Comparison of ENCODE assay signal across 10 mouse cellular contexts in the genomic region with DNA sequence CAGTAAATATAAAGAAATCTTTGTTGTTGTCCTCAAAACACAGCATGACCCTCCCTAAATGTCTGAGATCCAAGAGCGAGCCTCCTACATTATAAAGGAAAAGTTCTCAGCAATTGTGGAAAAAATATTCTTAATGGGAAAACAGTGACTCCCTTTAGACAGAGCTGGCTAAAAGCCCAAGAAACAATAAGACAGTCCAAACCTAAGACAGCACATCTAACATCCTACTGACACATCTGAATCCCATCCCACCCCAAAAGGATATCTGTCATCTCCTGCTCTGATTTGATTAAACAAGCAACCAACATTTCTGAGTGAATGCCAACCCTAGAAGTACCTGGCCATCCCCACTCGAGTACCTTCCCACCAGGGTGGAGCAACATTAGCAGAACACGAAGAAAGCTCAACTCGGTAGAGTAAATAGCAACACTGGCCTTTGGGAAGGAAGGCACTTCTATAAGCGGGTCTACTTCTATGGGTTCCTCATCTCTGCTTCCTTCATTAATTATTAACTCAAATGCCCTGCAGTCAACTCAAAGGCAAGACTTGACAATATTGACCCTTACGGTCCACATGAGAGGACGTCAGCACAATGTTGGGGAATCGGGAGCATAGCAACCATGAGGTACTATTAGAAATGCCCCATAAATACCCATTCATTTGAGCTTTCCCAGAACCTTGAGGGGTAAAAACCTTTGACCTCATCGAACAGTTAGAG. TPM values are rescaled to one million over a fixed set of nuclear protein-coding genes. Genes with fewer than 3 reads are reported as not detected.
DNase-seq lines count a peak whose midpoint lies in the region; ATAC-seq and TF ChIP-seq lines count a peak whose summit lies in the region.
"Had no signal": no experiment of that assay in that cellular context is flagged by ENCODE, and none has a peak within 500 bp of the region (broad histone marks: within the 10 kb centered on the region; RNA-seq: fewer than 3 reads in every experiment).

No protein-coding gene starts in this region.

- H3K4me2 ChIP-seq in kidney, embryonic 15.5 days: peak overlapping the region; percentile 31; the same call in 1 of the 2 replicates
- H3K4me2 ChIP-seq in hindbrain, postnatal 0 days (ENCODE audit: low read depth, low read length): no peak overlapping the region
- H3K4me2 ChIP-seq in liver, postnatal 0 days (ENCODE audit: low read depth, low read length): peak overlapping the region; percentile 49
- H3K4me2 ChIP-seq: midbrain, embryonic 13.5 days had no signal

- H3K27ac ChIP-seq in kidney, embryonic 15.5 days: peak overlapping the region; percentile 89
- peak overlapping the region; percentile 85 for H3K27ac ChIP-seq in embryonic fibroblast, embryonic 13.5 days (ENCODE audit: insufficient read depth, low read length)
- H3K27ac ChIP-seq in hindbrain, postnatal 0 days: 0 out of 2 replicates have a peak overlapping the region, but pooled peaks have one; percentile 16
- H3K27ac ChIP-seq in liver, postnatal 0 days (ENCODE audit: low read depth): peak overlapping the region; percentile 89
- H3K27ac ChIP-seq: midbrain, embryonic 13.5 days had no signal

- peaks cover 6% of the 10 kb centered on the region; the same call in 1 of the 2 replicates for H3K36me3 ChIP-seq in kidney, embryonic 15.5 days
- H3K36me3 ChIP-seq in hindbrain, postnatal 0 days (ENCODE audit: insufficient read depth, low read length): no peaks in the 10 kb centered on the region; the same call in 1 of the 2 replicates
- H3K36me3 ChIP-seq in liver, postnatal 0 days (replicated peaks; ENCODE audit: insufficient read depth, low read length): no peaks in the 10 kb centered on the region

- WGBS in kidney, embryonic 15.5 days: 62% methylated on average over 9 of the region's 9 CpGs
- 75% methylated on average over 9 of the region's 9 CpGs for WGBS in hindbrain, postnatal 0 days
- 65% methylated on average over 9 of the region's 9 CpGs for WGBS in liver, postnatal 0 days (ENCODE audit: insufficient replicate concordance)

- no peak for TF ChIP-seq POLR2A in embryonic fibroblast, embryonic 13.5 days (IDR thresholded peaks at IDR 0.05; ENCODE audit: low read depth, low read length)

- TF ChIP-seq CTCF in embryonic fibroblast, embryonic 13.5 days (IDR thresholded peaks at IDR 0.05; ENCODE audit: borderline replicate concordance, insufficient read depth, low read length): no peak
- no peak for TF ChIP-seq CTCF in hindbrain, postnatal 0 days (IDR thresholded peaks at IDR 0.05; ENCODE audit: low read depth)
- no peak for TF ChIP-seq CTCF in liver, postnatal 0 days (IDR thresholded peaks at IDR 0.05; ENCODE audit: low read depth)

- no peak for DNase-seq in kidney, postnatal 36 days
- no peak for DNase-seq in hindbrain, postnatal 0 days (ENCODE audit: low spot score)
- DNase-seq in liver, postnatal 0 days: no peak
- DNase-seq in spleen, postnatal 10 days (ENCODE audit: low spot score in 2 of 2): no peak
- DNase-seq in thymus, adult 18-20 months: no peak
- DNase-seq: cerebellum, postnatal 10 days had no signal

- no peaks in the 10 kb centered on the region for H3K9me3 ChIP-seq in kidney, embryonic 15.5 days (replicated peaks)
- H3K9me3 ChIP-seq in hindbrain, postnatal 0 days (ENCODE audit: low read length): no peaks in the 10 kb centered on the region
- no peaks in the 10 kb centered on the region for H3K9me3 ChIP-seq in liver, postnatal 0 days (ENCODE audit: low read length)
- H3K9me3 ChIP-seq: G1E; midbrain, embryonic 13.5 days had no signal

- 0 out of 2 replicates have a peak, but pooled peaks have one; percentile 22 for TF ChIP-seq EP300 in liver, postnatal 0 days (IDR thresholded peaks at IDR 0.05; ENCODE audit: low read depth)

- no peaks in the 10 kb centered on the region for H3K27me3 ChIP-seq in kidney, embryonic 15.5 days
- no peaks in the 10 kb centered on the region for H3K27me3 ChIP-seq in hindbrain, postnatal 0 days (ENCODE audit: insufficient read depth, low read length)
- no peaks in the 10 kb centered on the region for H3K27me3 ChIP-seq in liver, postnatal 0 days (ENCODE audit: insufficient read depth, low read length)

- no peak for ATAC-seq in kidney, embryonic 15.5 days (replicated peaks; ENCODE audit: low FRiP score)
- no peak for ATAC-seq in hindbrain, postnatal 0 days
- ATAC-seq in liver, postnatal 0 days: peak; percentile 79
- ATAC-seq: midbrain, embryonic 13.5 days had no signal

- H3K9ac ChIP-seq in kidney, embryonic 15.5 days: no peak overlapping the region
- H3K9ac ChIP-seq in hindbrain, postnatal 0 days (replicated peaks; ENCODE audit: low read length): no peak overlapping the region
- H3K9ac ChIP-seq in liver, postnatal 0 days (replicated peaks): no peak overlapping the region
- H3K9ac ChIP-seq: midbrain, embryonic 13.5 days had no signal

- no peak overlapping the region for H3K4me3 ChIP-seq in kidney, embryonic 15.5 days (replicated peaks)
- no peak overlapping the region for H3K4me3 ChIP-seq in embryonic fibroblast, embryonic 13.5 days (ENCODE audit: insufficient read depth, low read length)
- H3K4me3 ChIP-seq in hindbrain, postnatal 0 days (ENCODE audit: low read length): no peak overlapping the region
- no peak overlapping the region for H3K4me3 ChIP-seq in liver, postnatal 0 days (ENCODE audit: low read depth, low read length)
- H3K4me3 ChIP-seq: midbrain, embryonic 13.5 days had no signal

- H3K4me1 ChIP-seq in kidney, embryonic 15.5 days: peaks cover 81% of the 10 kb centered on the region
- peaks cover 31% of the 10 kb centered on the region for H3K4me1 ChIP-seq in embryonic fibroblast, embryonic 13.5 days (ENCODE audit: control insufficient read depth, insufficient read depth, low read length)
- H3K4me1 ChIP-seq in hindbrain, postnatal 0 days (ENCODE audit: insufficient read depth, low read length): peaks cover 8% of the 10 kb centered on the region
- peaks cover 23% of the 10 kb centered on the region for H3K4me1 ChIP-seq in liver, postnatal 0 days (ENCODE audit: insufficient read depth)

RNA-seq across cellular contexts. Expression of a gene that starts 42.7 kb away (rescaled TPM):
- 52.6 and 57.0 TPM in 2 replicates for polyA plus RNA-seq in kidney, embryonic 15.5 days (2015; fragmentation: Nextera tagmentation; extraction: Ambion mirVana)
- 42.2 and 56.5 TPM in 2 replicates for polyA plus RNA-seq in embryonic fibroblast, embryonic 13.5 days (2011; ENCODE audit: insufficient read length, low read depth, missing spikeins)
- total RNA-seq in hindbrain, postnatal 0 days (2014; rRNA removed): 30.9 and 32.5 TPM in 2 replicates
- 23.2 and 23.3 TPM in 2 replicates for polyA plus RNA-seq in hindbrain, postnatal 0 days (2015; fragmentation: Nextera tagmentation; extraction: Ambion mirVana)
- polyA plus RNA-seq in liver, postnatal 0 days (2015; fragmentation: Nextera tagmentation; extraction: Ambion mirVana): 16.0 and 17.4 TPM in 2 replicates

Comparison
In these comparisons a context has a peak if more than half of its experiments do, and no peak if none do; other contexts are left out.
1. H3K27ac ChIP-seq: peak in every context shown above with its lines; median percentile 89 in kidney, embryonic 15.5 days; 89 in liver, postnatal 0 days; 85 in embryonic fibroblast, embryonic 13.5 days; 16 in hindbrain, postnatal 0 days.